28 mouse cellular contexts compared by ENCODE assay signal in genomic region chr6:117256099-117256471, GRCm38 (mm10).
"Had no signal": no experiment of that assay in that cellular context is flagged by ENCODE, and none has a peak within 500 bp of the region (broad histone marks: within the 10 kb centered on the region; RNA-seq: fewer than 3 reads in every experiment).

No protein-coding gene starts in this region.

- H3K4me2 ChIP-seq: heart, embryonic 11.5 days; heart, embryonic 13.5 days; heart, embryonic 15.5 days; hindbrain, embryonic 12.5 days; hindbrain, embryonic 14.5 days; intestine, embryonic 15.5 days; limb, embryonic 12.5 days; liver, embryonic 11.5 days; liver, embryonic 13.5 days; liver, embryonic 15.5 days had no signal

- H3K4me3 ChIP-seq: gastrocnemius, adult 2 months; heart, embryonic 13.5 days; heart, embryonic 15.5 days; hindbrain, embryonic 10.5 days; hindbrain, embryonic 12.5 days; intestine, embryonic 15.5 days; layer of hippocampus, adult 2 months; left cerebral cortex, adult 2 months; limb, embryonic 10.5 days; limb, embryonic 12.5 days; liver, embryonic 13.5 days; liver, embryonic 15.5 days had no signal

- H3K9me3 ChIP-seq: heart, embryonic 13.5 days; heart, embryonic 15.5 days; hindbrain, embryonic 10.5 days; hindbrain, embryonic 12.5 days; intestine, embryonic 15.5 days; limb, embryonic 10.5 days; limb, embryonic 12.5 days; liver, embryonic 13.5 days; liver, embryonic 15.5 days had no signal

- H3K4me1 ChIP-seq: intestine, embryonic 15.5 days; liver, embryonic 13.5 days; liver, embryonic 15.5 days had no signal

- H3K27ac ChIP-seq: gastrocnemius, adult 2 months; heart, embryonic 15.5 days; hindbrain, embryonic 10.5 days; hindbrain, embryonic 12.5 days; hindbrain, embryonic 14.5 days; intestine, embryonic 15.5 days; layer of hippocampus, adult 2 months; left cerebral cortex, adult 2 months; limb, embryonic 10.5 days; limb, embryonic 12.5 days; liver, embryonic 13.5 days; liver, embryonic 15.5 days had no signal

- H3K27me3 ChIP-seq: heart, embryonic 13.5 days; heart, embryonic 15.5 days; hindbrain, embryonic 12.5 days; intestine, embryonic 15.5 days; limb, embryonic 12.5 days; liver, embryonic 13.5 days; liver, embryonic 15.5 days had no signal

- DNase-seq: gastrocnemius, adult 2 months; gastrocnemius, postnatal 10 days; gastrocnemius, postnatal 25 days; heart, adult 18-20 months; heart, postnatal 4 days; kidney, adult 18-20 months; kidney, adult 8-10 months; kidney, postnatal 10 days; kidney, postnatal 25 days; kidney, postnatal 4 days; liver; liver, embryonic 13.5 days had no signal

- H3K9ac ChIP-seq: heart, embryonic 13.5 days; heart, embryonic 15.5 days; hindbrain, embryonic 12.5 days; hindbrain, embryonic 14.5 days; intestine, embryonic 15.5 days; limb, embryonic 12.5 days; liver, embryonic 13.5 days; liver, embryonic 15.5 days had no signal

- H3K36me3 ChIP-seq: heart, embryonic 13.5 days; heart, embryonic 15.5 days; hindbrain, embryonic 10.5 days; hindbrain, embryonic 12.5 days; intestine, embryonic 15.5 days; limb, embryonic 10.5 days; limb, embryonic 12.5 days; liver, embryonic 13.5 days; liver, embryonic 15.5 days had no signal

- ATAC-seq: hindbrain, embryonic 16.5 days; inflammation-experienced regulatory T-cells, adult 6 months; intestine, embryonic 15.5 days; intestine, postnatal 0 days had no signal
